Mouse (Mus musculus) lung, postnatal 0 days (tissue): Measurements from ENCODE around the gene Mark2. TPM values are rescaled to one million over a fixed set of nuclear protein-coding genes. Genes with fewer than 3 reads are reported as not detected.
A peak's percentile ranks its signal among the peaks of the same experiment; 100 is the strongest.

Experiments used
- ATAC-seq: fragments of 200-750 bp; cut with Nextera tagmentation; 2 replicates; pipeline ENCODE4 v1.8.0; 2017; ENCODE audit warnings: moderate library complexity
- DNase-seq: peaks from one replicate; pipeline ENCODE4 v3.0.0-alpha.2; 2016; ENCODE audit warnings: low spot score
- H3K27ac ChIP-seq: fragments of 300-500 bp; sonication (generic); 2 replicates; pipeline ENCODE4 v1.5.1; 2014; ENCODE audit warnings: antibody characterized with exemption, mild to moderate bottlenecking, low read length, mixed read lengths
- H3K27me3 ChIP-seq: fragments of 300-500 bp; sonication (generic); replicated peaks from 2 replicates; pipeline ENCODE4 v1.6.1; 2014; ENCODE audit warnings: low read length, mixed read lengths; ENCODE audit not compliant: insufficient read depth
- H3K36me3 ChIP-seq: fragments of 300-500 bp; sonication (generic); 2 replicates; pipeline ENCODE4 v1.6.1; 2014; ENCODE audit warnings: low read length, mixed read lengths; ENCODE audit not compliant: insufficient read depth
- H3K4me1 ChIP-seq: fragments of 300-500 bp; sonication (generic); 2 replicates; pipeline ENCODE4 v1.6.1; 2014; ENCODE audit warnings: antibody characterized with exemption, low read depth, low read length, mixed read lengths; ENCODE audit not compliant: insufficient read depth
- H3K4me2 ChIP-seq: fragments of 300-500 bp; sonication (generic); replicated peaks from 2 replicates; pipeline ENCODE4 v1.6.1; 2014; ENCODE audit warnings: low read depth, mild to moderate bottlenecking, low read length, moderate library complexity, mixed read lengths
- H3K4me3 ChIP-seq: fragments of 300-500 bp; sonication (generic); 2 replicates; pipeline ENCODE4 v1.5.1; 2014; ENCODE audit warnings: low read depth, low read length
- H3K9ac ChIP-seq: fragments of 300-500 bp; sonication (generic); replicated peaks from 2 replicates; pipeline ENCODE4 v1.6.1; 2014; ENCODE audit warnings: low read depth, mild to moderate bottlenecking
- H3K9me3 ChIP-seq: fragments of 300-500 bp; sonication (generic); 2 replicates; pipeline ENCODE4 v1.6.1; 2016; ENCODE audit warnings: low read length, mixed read lengths
- CTCF ChIP-seq: IDR thresholded peaks from 2 replicates; pipeline ENCODE4 v1.5.1; 2016; ENCODE audit warnings: antibody characterized with exemption, mild to moderate bottlenecking
- EP300 ChIP-seq: IDR thresholded peaks from 2 replicates; pipeline ENCODE4 v1.6.1; 2016; ENCODE audit warnings: antibody characterized with exemption, mild to moderate bottlenecking, control low read depth
- WGBS: fragments of 180-500 bp; shearing (Covaris S2); extraction: QIAGEN DNeasy Blood & Tissue Kit; methylation state at CpG from one replicate; pipeline ENCODE4 v1.1.7; 2014; 5-methylcytosine and 5-hydroxymethylcytosine counted together
- polyA plus RNA-seq: library from polyadenylated mRNA; unstranded; fragments of >200 nt; fragmentation: Nextera tagmentation; extraction: Ambion mirVana; gene quantifications from 2 replicates; pipeline ENCODE4 v1.2.1, GENCODE M21; 2015

Mark2 gene
- polyA plus RNA-seq, 1 experiment from 2014 or later: 29.8 TPM

DNA sequence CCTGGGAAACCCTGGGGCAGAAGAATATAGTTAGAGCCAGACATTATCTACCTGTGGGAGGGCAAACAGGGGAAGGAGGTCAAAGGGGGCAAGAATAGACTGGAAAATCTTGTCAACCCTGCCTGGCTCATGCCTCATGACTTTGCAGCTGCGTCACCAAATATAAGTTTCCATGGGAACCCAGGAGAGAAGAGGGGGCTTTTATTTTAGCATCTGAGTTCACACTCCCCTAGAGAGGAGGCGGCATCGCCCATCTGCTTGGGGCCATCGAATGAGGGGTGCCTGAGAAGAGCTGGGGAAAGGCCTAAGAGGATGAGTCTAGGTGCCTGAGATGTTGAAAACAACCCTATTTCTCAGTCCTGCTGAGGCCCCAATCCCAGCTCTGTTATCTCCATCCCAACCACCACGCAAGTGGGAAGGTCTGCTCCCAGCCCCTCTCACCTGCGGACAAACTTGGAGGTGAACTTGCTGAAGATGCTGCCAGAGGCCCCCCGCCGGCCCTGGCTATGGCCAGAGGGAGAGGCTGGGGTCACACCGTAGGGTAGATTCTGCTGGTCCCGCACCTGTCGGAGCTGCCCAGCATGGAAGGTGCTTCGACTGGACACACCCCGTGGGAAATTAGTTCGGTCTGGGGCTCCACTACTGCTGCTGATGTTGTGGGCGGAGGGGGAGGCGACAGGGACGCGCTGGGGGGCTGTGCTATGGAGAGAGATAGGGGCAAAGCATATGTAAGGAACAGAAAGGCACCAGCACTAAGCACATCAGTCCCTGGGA, 60.9 kb downstream of the Mark2 start:
- peaks cover 68% of the 10 kb centered on the region for H3K36me3 ChIP-seq

DNA sequence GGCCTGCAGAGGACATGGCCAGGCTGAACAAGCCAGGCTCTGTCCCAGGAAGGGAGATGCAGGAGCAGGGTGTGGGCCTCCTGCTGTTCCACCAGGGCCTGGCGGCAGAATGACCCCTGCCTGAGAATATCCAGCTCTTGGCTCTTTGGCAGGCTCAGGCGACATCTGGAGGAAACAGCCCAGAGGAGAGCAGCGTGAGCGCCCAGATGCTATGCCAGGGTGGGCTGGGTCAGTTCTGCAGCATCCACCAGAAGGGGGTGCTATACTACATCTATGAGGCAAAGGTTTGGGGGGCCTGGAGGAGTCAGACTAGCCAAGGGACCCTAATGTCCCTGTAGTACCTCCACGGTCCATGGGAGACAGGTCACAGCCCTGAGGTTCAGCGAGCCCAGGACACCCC, 62.5 kb downstream of the Mark2 start:
- peak; percentile 61 for ATAC-seq
- no peak overlapping the region for H3K4me2 ChIP-seq
- H3K36me3 ChIP-seq: peaks cover 55% of the 10 kb centered on the region
- no peak overlapping the region for H3K4me3 ChIP-seq
- H3K9me3 ChIP-seq: no peaks in the 10 kb centered on the region
- H3K27me3 ChIP-seq: no peaks in the 10 kb centered on the region
- DNase-seq: peak; percentile 73
- WGBS: 31% methylated on average over 6 of the region's 6 CpGs
- H3K4me1 ChIP-seq: no peaks in the 10 kb centered on the region
- no peak overlapping the region for H3K27ac ChIP-seq
- H3K9ac ChIP-seq: no peak overlapping the region
- TF ChIP-seq EP300 (no peak), CTCF (peak; percentile 79)

More for the DNA sequence above, 60.9 kb downstream of the Mark2 start:
- Histone ChIP-seq H3K9ac (no peak overlapping the region), H3K4me2 (no peak overlapping the region), H3K27ac (no peak overlapping the region), H3K4me3 (no peak overlapping the region), H3K27me3 (no peaks in the 10 kb centered on the region), H3K9me3 (no peaks in the 10 kb centered on the region), H3K4me1 (no peaks in the 10 kb centered on the region)
- 81% methylated on average over 18 of the region's 18 CpGs for WGBS
- DNase-seq: no peak
- TF ChIP-seq CTCF (no peak), EP300 (no peak)
- ATAC-seq: no peak

- Histone ChIP-seq H3K36me3 (peaks cover 48% of the 10 kb centered on the region), H3K4me1 (no peaks in the 10 kb centered on the region), H3K9ac (no peak overlapping the region), H3K4me3 (no peak overlapping the region), H3K4me2 (no peak overlapping the region), H3K27ac (no peak overlapping the region), H3K27me3 (no peaks in the 10 kb centered on the region), H3K9me3 (no peaks in the 10 kb centered on the region)
- ATAC-seq (no peak), DNase-seq (no peak)
- 86% methylated on average over 6 of the region's 6 CpGs for WGBS
- TF ChIP-seq EP300: no peak
- TF ChIP-seq CTCF: no peak
These were observed 63.3 kb downstream of the Mark2 start for GRCm38 (mm10) chr19:7278200-7278906.

- H3K9ac ChIP-seq: no peak overlapping the region
- no peaks in the 10 kb centered on the region for H3K9me3 ChIP-seq
- no peak overlapping the region for H3K27ac ChIP-seq
- 76% methylated on average over 7 of the region's 7 CpGs for WGBS
- H3K36me3 ChIP-seq: peaks cover 34% of the 10 kb centered on the region
- no peaks in the 10 kb centered on the region for H3K27me3 ChIP-seq
- no peak overlapping the region for H3K4me2 ChIP-seq
- no peaks in the 10 kb centered on the region for H3K4me1 ChIP-seq
- TF ChIP-seq EP300 (no peak), CTCF (no peak)
- DNase-seq (no peak), ATAC-seq (no peak)
- no peak overlapping the region for H3K4me3 ChIP-seq
These were observed 64.9 kb downstream of the Mark2 start for GRCm38 (mm10) chr19:7276796-7277195.

DNA sequence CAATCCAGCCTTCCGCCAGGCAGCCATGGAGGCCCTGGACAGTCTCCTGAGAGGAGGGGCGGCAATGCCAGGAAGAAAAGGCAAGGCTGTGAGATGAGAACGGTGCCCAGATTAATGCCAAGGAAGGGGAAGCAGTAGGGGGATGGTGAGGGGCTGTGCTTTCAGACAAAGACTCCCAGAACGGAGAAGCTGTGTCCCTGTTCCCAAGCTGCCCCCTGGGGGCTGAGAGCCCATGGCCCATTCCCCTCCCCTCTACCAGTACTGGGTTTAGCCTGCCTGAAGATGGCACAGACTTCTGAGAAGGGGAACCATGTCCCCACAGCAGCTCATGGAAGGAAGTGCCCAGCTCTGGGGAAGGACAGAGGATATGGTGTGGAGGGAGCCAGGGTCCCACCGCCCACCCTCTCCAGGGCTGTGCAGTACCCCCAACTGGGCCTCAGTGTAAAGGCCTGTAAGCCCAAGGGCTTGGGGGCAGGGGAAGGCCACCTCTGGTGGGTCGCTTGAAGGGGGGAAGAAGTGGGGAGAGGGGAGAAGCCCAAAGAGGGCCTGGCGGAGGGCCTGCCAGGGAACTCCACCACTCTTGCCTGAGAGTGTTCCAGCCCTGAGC, 65.5 kb downstream of the Mark2 start:
- no peak for ATAC-seq
- H3K9me3 ChIP-seq: no peaks in the 10 kb centered on the region
- no peak overlapping the region for H3K27ac ChIP-seq
- no peak overlapping the region for H3K4me3 ChIP-seq
- DNase-seq: no peak
- no peak for TF ChIP-seq EP300
- no peak for TF ChIP-seq CTCF
- no peak overlapping the region for H3K4me2 ChIP-seq
- 53% methylated on average over 7 of the region's 7 CpGs for WGBS
- no peak overlapping the region for H3K9ac ChIP-seq
- H3K27me3 ChIP-seq: no peaks in the 10 kb centered on the region
- H3K4me1 ChIP-seq: no peaks in the 10 kb centered on the region
- H3K36me3 ChIP-seq: peaks cover 29% of the 10 kb centered on the region

GRCm38 (mm10) chr19:7275131-7275789, 66.4 kb downstream of the Mark2 start:
- no peak overlapping the region for H3K4me3 ChIP-seq
- H3K9me3 ChIP-seq: no peaks in the 10 kb centered on the region
- no peak for TF ChIP-seq CTCF
- no peak for TF ChIP-seq EP300
- no peak overlapping the region for H3K27ac ChIP-seq
- H3K4me1 ChIP-seq: no peaks in the 10 kb centered on the region
- H3K9ac ChIP-seq: no peak overlapping the region
- no peak overlapping the region for H3K4me2 ChIP-seq
- no peaks in the 10 kb centered on the region for H3K27me3 ChIP-seq
- DNase-seq (no peak), ATAC-seq (0 out of 2 replicates have a peak, but pooled peaks have one; percentile 23)
- WGBS: 31% methylated on average over 7 of the region's 7 CpGs
- peaks cover 21% of the 10 kb centered on the region for H3K36me3 ChIP-seq
